Mouse (Mus musculus): Measurements from ENCODE around the gene Taar6. TPM values are rescaled to one million over a fixed set of nuclear protein-coding genes. Genes with fewer than 3 reads are reported as not detected.

Taar6 gene
- total RNA-seq, 1 experiment from 2014 or later, result not detected

GRCm38 (mm10) chr10:23948026-23948425 lies 37.4 kb downstream of the Taar6 start:
- no peak for ATAC-seq (replicated peaks; ENCODE audit: insufficient number of reproducible peaks, low FRiP score, low TSS enrichment, poor library complexity, severe bottlenecking)

GRCm38 (mm10) chr10:23942465-23942864 lies 43.0 kb downstream of the Taar6 start:
- no peak for ATAC-seq (replicated peaks; ENCODE audit: insufficient number of reproducible peaks, low FRiP score, low TSS enrichment, poor library complexity, severe bottlenecking)

DNA sequence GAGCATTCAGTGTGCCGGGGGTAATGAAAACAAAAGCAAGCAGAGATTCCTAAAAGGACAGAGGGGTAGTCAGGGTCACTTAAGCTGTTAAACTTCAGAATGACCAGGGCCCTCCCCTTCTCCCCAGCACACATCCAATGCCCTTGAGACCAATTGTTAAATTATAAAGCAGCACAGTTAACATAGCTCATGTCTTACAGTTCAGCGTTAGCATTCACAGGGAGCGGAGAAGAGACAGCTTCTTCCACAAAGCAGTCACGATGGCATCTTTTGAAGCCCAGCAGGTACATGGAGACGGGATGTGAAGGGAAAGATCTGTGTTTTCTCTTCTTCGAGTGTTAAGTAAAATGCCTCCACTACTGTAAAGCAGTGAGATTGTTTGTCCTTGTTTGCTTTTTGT lies 47.1 kb downstream of the Taar6 start, which contains the start of gene Taar2:
Gene Taar2, plus strand, starts transcription at position 261 of the 400 bp plus-strand sequence.
- no peak for ATAC-seq (replicated peaks; ENCODE audit: insufficient number of reproducible peaks, low FRiP score, low TSS enrichment, poor library complexity, severe bottlenecking)

DNA sequence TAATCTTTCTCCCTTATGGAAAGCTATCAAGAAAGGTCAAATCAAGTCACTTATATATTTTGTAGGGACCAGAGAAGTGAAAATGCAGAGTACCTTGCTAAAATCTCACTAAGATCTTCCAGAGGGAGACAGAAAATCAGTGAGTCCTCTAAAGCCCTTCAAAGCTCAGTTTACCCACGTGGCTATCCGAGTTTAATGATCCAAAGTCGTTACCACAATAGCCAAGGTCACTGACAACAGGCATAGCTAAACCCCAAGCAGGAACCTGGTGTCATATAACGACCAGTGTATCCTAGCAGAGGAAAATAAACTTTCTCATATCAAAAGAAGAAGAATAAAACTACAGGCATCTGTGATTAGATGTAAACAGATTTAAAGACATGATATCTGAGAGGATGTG lies 47.8 kb downstream of the Taar6 start:
- ATAC-seq (replicated peaks; ENCODE audit: insufficient number of reproducible peaks, low FRiP score, low TSS enrichment, poor library complexity, severe bottlenecking), result no peak

Other genes with a start within 250 kb of the Taar6 start
- gene Rps12, start 198.4 kb downstream of the Taar6 start, total RNA-seq (2017), result 937 to 1,684 TPM (median 1,621 TPM) in 3 replicates
- gene Slc18b1, start 188.7 kb downstream of the Taar6 start, total RNA-seq (2017), result not detected in 3 replicates
- gene Vnn3, start 134.2 kb downstream of the Taar6 start, total RNA-seq (2017), result 8.6 to 16.8 TPM (median 14.7 TPM) in 3 replicates
- gene Vnn1, start 91.0 kb downstream of the Taar6 start, total RNA-seq (2017), result not detected in 3 replicates
- not detected in 3 replicates for gene Taar1, start 65.3 kb downstream of the Taar6 start, total RNA-seq (2017)
- gene Taar2, start 47.1 kb downstream of the Taar6 start, total RNA-seq (2017), result not detected in 3 replicates
- not detected in 3 replicates for gene Taar3, start 36.1 kb downstream of the Taar6 start, total RNA-seq (2017)
- gene Taar4, start 25.2 kb downstream of the Taar6 start, total RNA-seq (2017), result not detected in 3 replicates
- gene Taar5, start 14.9 kb downstream of the Taar6 start, total RNA-seq (2017), result not detected in 3 replicates
- not detected in 3 replicates for gene Taar7a, start 7.8 kb upstream of the Taar6 start, total RNA-seq (2017)
- not detected in 3 replicates for gene Taar7b, start 14.3 kb upstream of the Taar6 start, total RNA-seq (2017)
- not detected in 3 replicates for gene Taar7d, start 41.6 kb upstream of the Taar6 start, total RNA-seq (2017)
- gene Taar7e, start 52.0 kb upstream of the Taar6 start, total RNA-seq (2017), result not detected in 3 replicates
- not detected in 3 replicates for gene Taar7f, start 63.9 kb upstream of the Taar6 start, total RNA-seq (2017)
- gene Taar8a, start 90.9 kb upstream of the Taar6 start, total RNA-seq (2017), result not detected in 3 replicates
- not detected in 3 replicates for gene Taar8b, start 106.6 kb upstream of the Taar6 start, total RNA-seq (2017)
- not detected in 3 replicates for gene Taar8c, start 116.3 kb upstream of the Taar6 start, total RNA-seq (2017)
- gene Taar9, start 123.9 kb upstream of the Taar6 start, total RNA-seq (2017), result not detected in 3 replicates
- 104 to 141 TPM (median 123 TPM) in 3 replicates for gene Stx7, start 163.7 kb upstream of the Taar6 start, total RNA-seq (2017)
- gene Moxd1, start 237.9 kb upstream of the Taar6 start, total RNA-seq (2017), result not detected in 3 replicates